Mouse (Mus musculus) spleen, adult 12 weeks (tissue): ENCODE results near the gene Spaca7.
"Not testable (repeated sequence)": the region's sequence is repeated elsewhere in the genome, so short reads cannot be mapped to it uniquely, and the experiment has no call there.

Experiments used
- DNase-seq: peaks from one replicate; pipeline ENCODE4 v3.0.0; 2022; ENCODE audit warnings: low spot score

Spaca7 gene

DNA sequence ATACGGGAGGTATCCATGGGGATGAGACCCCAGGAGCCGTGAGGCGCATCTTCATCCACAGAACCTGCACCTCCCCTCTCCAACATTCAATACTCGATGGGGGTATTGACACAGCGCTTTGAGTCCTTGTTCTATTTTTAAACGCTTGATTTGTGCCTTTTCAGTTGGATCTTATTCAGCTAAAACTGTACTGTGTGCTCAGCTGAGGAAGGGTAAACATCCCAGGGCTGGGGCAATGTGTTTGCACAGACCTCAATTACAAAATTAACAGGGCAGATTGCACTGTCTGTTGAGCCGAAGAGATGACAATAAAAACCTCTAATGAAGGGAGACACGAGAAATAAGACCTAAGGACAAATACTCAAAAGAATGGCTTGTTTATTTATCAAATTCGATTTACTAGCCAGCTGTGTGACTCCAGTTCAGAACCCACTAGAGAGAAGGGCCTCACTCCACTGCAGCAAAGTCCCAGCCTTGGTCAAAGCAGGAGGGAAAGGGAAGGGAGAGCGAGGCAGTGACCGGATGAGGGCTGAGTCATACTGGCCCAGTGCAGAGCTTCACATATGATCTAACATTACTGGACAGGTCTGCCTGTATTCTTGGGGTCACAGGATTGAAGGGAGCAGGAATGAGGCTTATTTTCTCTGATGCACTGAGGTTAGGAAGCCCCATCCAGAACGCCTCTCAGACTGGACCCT, 37.1 kb downstream of the Spaca7 start:
- DNase-seq, result no peak

DNA sequence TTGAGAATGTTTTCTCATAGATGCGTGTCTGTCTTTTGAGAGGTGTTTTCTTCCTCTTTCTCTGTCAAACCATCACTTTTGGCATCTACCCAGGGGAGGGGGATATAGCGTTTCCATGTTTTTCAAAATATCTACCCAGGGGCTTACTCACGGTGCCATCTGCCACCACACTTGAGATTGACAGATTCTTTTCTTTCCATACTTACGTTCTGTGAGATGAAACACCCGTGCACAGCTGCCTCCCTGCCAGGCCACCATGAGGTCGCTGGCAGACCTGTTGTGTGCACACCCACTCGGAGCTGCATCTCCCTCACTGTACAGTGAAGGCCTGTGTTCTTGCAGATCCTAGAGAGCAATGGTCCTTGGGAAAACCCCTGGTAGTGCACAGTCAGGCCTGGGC, 40.4 kb downstream of the Spaca7 start:
- no peak for DNase-seq

DNA sequence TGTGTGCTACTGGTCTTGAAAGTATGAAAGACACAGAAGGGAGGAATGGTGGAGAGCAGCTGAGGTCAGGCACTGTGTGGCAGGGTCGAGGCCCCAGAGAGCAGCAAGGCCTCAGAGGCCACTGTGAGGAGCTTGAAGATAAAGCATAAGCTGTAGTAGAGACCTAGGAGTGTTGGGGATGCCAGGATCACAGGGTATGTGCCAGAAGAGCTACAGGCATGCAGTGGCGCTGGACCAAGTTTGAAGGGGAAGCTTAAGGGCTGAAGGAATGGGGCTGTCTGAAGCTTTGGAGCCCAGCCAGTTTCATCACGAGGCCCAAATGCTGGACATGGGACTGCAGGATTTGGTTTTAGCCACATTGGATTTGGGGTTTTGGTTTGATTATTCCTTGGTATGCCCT, 44.5 kb downstream of the Spaca7 start:
- DNase-seq, result not testable (repeated sequence)

DNA sequence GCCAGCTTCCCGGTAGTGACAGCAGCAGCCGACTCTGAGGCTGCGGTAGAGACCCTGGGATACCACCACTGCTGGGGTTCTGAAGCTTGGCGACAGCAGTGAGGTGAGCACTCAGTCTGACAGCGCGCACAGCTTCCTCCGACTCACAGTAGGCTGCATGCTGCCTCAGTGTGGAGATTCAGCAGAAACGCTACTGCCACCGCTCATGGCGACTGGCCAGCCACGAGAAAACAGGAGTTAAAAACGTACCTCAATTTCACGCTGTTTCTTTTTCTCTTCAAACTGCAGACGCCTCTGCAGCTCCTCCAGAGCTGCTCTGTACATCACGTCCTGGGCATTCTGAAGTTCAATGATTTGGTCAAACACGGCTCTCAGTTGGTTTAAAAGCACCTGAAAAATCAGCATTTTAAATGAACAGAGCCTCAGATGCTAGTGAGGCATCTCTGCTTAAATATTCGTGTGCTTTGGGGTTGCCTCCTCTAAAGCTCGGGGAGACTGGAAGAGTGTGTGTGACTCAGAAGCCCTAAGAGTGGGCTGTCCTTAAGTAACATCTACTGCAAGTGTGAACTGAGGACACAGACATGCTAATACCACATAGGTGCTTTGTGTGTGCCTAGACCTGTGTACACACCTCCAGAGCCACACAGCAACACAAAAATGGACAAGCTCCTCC, 48.9 kb downstream of the Spaca7 start:
- no peak for DNase-seq

DNA sequence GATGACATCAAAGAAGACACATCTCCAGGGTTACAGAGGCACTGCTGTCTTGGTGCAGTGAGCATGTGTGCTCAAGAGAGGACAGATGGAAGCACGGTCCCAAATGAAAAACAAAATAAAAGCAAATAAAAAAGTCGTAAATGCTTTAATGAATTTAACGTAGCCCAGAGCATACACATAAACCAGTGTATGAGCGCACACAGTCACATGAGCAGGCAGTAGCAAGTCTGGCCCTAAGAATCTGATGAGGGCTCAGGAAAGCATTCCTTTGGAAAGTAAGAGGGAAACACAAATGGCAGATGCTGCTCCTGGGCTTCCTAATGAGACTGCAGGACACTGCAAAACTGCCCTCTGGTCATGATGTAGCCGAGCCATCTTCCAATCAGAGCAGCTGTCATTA, 53.1 kb downstream of the Spaca7 start:
- DNase-seq, result no peak

DNA sequence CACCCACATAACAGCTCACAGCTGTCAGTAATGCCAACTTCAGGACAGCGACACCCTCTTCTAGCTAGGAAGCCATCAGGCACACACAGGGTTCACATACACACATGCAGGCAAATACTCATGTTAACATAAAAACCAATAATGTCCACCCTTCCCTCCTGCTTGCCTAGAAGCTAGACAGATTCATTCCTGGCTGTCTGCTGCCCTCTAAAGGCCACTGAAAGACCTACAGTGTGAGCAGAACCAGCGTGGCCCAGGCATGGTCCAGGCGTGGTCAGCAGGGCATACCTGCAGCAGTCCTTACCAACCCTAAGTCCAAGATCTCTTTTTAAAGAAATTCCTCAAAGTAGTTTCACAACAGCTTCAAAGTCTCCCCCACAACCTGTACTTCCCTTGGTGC, 56.2 kb downstream of the Spaca7 start:
- DNase-seq, result no peak

DNA sequence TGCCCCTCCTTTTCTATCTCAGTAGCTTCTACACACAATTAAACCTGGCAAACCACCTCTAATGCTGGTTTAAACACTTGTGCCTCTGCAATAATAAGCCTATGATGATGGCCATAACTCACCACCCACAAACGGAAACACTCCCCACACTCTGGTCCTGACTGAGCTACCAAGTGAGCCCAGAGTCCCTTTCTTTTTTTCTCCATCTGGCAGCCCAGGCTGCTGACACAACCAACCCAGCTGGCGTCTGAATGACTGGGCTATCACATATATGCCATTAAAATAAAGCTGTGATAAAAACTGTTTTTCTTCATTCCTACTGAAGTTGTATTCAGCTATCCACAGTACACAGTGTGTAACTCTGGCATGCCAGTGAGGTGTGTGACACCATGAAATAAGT, 62.5 kb downstream of the Spaca7 start:
- DNase-seq, result no peak

DNA sequence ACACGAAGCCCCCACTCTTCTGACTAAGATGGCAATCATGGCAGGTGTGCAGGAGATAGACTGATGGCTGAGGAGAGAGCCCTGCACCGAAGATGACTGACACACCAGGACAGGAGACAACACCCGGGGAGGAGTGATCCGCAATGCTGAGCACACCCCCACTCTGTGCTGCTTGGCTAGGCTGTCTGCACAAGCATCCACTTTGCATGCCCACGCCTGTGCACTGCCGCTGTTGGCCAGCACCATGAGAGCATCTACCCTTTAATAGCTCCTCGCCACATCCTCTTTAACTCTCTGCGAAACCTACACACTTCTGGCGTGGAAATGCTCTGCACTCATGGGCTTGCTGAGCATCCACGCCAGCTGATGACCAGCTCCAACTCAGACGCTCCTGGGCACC, 65.6 kb downstream of the Spaca7 start:
- DNase-seq, result no peak

DNA sequence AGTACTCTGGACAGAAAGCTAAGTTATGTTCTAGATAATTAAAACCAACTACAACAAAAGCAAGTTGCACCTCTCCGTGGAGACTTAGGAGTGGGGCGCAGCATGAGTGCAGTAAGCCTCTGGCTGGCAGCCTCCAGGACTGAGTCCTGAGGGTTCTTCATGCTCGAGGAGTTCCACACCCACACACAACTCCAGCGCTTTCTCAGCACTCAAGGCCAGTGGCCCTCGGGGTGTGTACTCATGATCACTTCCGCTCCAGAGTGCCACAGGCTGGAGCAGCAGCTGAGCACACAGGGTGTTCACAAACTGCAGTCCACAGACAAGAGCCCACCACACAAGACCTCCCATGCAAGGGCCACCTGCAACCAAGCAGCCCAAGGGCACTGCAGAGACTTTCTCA, 68.7 kb downstream of the Spaca7 start:
- no peak for DNase-seq

DNA sequence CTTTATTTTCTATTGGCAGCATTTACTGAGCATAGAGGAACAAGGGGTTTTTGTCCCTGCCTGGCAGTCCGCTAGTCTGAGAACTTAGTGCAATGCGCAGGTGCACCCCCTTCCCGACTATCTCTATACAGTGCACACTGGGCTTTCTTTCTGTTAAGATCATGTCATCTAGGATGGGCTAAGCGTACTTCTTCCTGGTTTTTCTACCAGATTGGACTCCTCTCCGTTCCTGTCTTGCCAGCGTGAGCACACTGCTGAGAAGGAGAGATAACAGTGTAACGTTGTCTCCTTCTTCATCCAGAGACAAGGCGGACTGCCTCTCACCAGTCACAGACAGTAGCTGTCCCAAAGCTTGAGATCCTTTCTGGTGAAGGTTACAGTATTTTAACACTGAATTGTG, 71.5 kb downstream of the Spaca7 start:
- DNase-seq, result no peak

DNA sequence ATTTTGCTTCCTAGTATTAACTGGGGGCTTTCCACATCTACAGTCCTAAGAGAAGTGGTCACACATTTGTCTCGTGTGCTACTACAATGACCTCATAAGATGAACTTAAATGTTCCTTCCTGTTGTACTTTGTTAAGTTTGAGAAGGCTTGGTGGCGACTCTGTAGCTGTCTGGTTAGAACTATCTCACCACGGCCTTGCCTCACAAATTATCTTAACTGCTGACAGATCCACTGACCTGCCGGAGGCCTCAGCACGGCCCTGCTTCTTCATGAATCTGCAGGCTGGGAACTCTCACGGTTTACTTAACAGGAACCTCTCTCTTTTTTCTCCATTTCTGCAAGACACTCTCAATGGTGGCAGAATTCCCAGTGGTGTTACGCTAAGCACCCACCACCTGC, 72.1 kb downstream of the Spaca7 start:
- no peak for DNase-seq

DNA sequence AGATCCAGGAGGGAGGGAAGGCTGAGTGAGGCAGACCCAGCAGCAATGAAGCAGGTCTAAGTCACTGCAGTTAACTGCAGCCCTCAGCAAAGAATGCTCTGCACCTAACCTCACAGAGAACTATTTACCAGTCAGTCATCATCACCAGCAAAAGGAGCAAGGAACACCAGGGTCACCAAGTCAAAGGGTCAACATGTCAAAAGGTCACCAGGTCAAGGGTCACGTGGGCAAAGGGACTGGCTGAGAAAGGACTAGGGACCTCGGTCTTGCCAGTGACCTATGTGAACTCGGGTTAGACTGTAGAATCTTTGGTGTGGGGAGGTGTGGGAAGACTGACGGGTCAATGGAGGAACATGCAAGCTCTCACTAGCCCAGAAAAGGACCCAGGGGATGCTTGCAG, 73.7 kb downstream of the Spaca7 start:
- no peak for DNase-seq

DNA sequence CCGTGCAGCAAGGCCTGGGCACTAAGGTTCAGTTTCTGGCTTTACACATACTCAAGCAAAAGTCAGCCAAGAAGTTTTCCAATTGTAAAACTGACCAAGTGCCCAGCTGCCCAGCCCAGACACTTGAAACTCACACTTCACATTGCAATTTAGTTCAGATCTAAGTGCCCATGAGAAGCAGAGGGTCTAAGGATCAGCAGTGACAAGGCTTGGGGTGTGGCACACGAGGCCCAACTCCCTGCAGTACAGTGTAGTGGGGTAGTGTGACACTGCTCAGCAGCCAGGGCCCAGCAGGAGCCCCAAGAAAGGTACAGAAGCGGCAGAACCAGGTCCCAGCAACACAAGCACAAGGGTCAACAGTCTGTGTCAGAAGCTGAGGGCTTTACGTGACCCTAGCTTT, 76.1 kb downstream of the Spaca7 start:
- no peak for DNase-seq
